Mouse (Mus musculus) gonadal fat pad, adult 2 months (tissue): Measurements from ENCODE around the gene N6amt1. TPM values are rescaled to one million over a fixed set of nuclear protein-coding genes. Genes with fewer than 3 reads are reported as not detected.
A peak's percentile ranks its signal among the peaks of the same experiment; 100 is the strongest.

Source experiments
- DNase-seq: peaks from one replicate; pipeline ENCODE4 v3.0.0-alpha.2; 2012; ENCODE audit warnings: low read depth
- polyA plus RNA-seq: library from polyadenylated mRNA; depleted of rRNA; stranded (reverse); fragments of >200 nt; gene quantifications from 2 replicates; pipeline ENCODE4 v1.2.3, GENCODE M21; 2012; rRNA removed

The N6amt1 gene
- polyA plus RNA-seq, 1 experiment: 14.9 TPM

GRCm38 (mm10) chr16:87387444-87387977 lies 33.5 kb downstream of the N6amt1 start:
- DNase-seq: no peak

GRCm38 (mm10) chr16:87393813-87394548 lies 40.0 kb downstream of the N6amt1 start:
- peak; percentile 10 for DNase-seq

GRCm38 (mm10) chr16:87405001-87405400 lies 51.0 kb downstream of the N6amt1 start:
- no peak for DNase-seq

Other genes with a start within 250 kb of the N6amt1 start
- 8.3 and 8.5 TPM in 2 replicates for gene Ltn1, start 78.4 kb downstream of the N6amt1 start, polyA plus RNA-seq
- gene Rwdd2b, start 86.4 kb downstream of the N6amt1 start, polyA plus RNA-seq: 3.6 and 4.3 TPM in 2 replicates
- 21.5 and 28.8 TPM in 2 replicates for gene Usp16, start 100.5 kb downstream of the N6amt1 start, polyA plus RNA-seq
- gene Cct8, start 141.7 kb downstream of the N6amt1 start, polyA plus RNA-seq: 32.0 and 32.1 TPM in 2 replicates
- gene Map3k7cl, start 199.1 kb downstream of the N6amt1 start, polyA plus RNA-seq: 5.4 and 5.5 TPM in 2 replicates